ENCODE assay signal across 24 mouse cellular contexts in the genomic region with DNA sequence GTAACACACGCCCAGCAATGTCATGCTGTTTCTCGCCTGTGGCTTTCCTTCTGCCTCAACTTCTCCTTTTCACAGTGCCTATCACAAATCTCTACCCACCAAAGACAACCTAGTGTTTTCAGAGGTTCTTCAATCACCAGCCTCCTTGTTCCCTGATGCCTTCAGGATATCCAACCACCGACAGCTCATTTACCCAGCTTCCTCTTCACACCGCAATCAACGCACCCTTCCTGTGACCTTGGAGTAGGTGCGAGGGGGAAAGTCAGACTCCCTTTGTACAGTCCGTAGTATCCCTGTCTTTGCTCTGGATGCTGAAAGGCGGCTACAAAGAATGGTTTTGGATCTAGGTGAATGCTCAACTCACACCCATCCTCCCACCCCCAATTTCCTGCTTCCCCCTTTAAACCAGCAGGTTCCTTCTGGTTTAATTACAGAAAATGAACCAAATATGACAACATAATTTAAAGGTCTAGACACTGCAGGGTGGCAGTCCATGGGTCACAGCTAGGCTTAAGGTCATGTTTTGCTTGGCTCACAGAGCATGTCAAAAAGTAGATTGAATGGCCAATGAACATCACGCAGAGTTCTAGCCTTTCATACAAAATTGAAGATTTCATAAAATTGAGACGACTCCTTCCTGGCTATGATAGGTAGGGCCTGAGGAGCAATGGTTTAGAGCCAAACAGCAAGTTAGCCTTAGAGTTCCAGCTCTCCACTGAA. TPM values are rescaled to one million over a fixed set of nuclear protein-coding genes. Genes with fewer than 3 reads are reported as not detected.
DNase-seq lines count a peak whose midpoint lies in the region; ATAC-seq lines count a peak whose summit lies in the region.
"Had no signal": no experiment of that assay in that cellular context is flagged by ENCODE, and none has a peak within 500 bp of the region (broad histone marks: within the 10 kb centered on the region; RNA-seq: fewer than 3 reads in every experiment).

No protein-coding gene starts in this region.

- H3K4me1 ChIP-seq in liver, embryonic 16.5 days (ENCODE audit: control insufficient read depth, low read depth, low read length) = peaks cover 15% of the 10 kb centered on the region
- H3K4me1 ChIP-seq in liver, embryonic 11.5 days (replicated peaks; ENCODE audit: control insufficient read depth, insufficient read depth, low read length) = peaks cover 3% of the 10 kb centered on the region
- H3K4me1 ChIP-seq in forebrain, embryonic 13.5 days = no peaks in the 10 kb centered on the region
- H3K4me1 ChIP-seq: hindbrain, embryonic 10.5 days; midbrain, embryonic 12.5 days had no signal

- H3K4me2 ChIP-seq in liver, embryonic 16.5 days (ENCODE audit: low read depth, low read length) = no peak overlapping the region
- H3K4me2 ChIP-seq in liver, embryonic 11.5 days = no peak overlapping the region
- H3K4me2 ChIP-seq in forebrain, embryonic 13.5 days = no peak overlapping the region
- H3K4me2 ChIP-seq: embryonic facial prominence, embryonic 13.5 days; forebrain, embryonic 15.5 days; lung, embryonic 14.5 days; midbrain, embryonic 12.5 days had no signal

- no peak for DNase-seq in liver, embryonic 11.5 days (ENCODE audit: low spot score)
- peak; percentile 72 for DNase-seq in ZHBTc4 (ENCODE audit: low read depth, low spot score)
- DNase-seq in layer of hippocampus, adult 8-10 months (ENCODE audit: low spot score in 2 of 2) = no peak
- no peak for DNase-seq in cerebellum, postnatal 4 days (ENCODE audit: low spot score in 2 of 2)
- DNase-seq: adrenal gland, postnatal 36 days; cerebellum, adult 9-10 months; gastrocnemius, postnatal 36 days; lung, embryonic 14.5 days; right cerebral cortex, postnatal 14 days; spleen, adult 18-20 months; thymus, adult 18-20 months had no signal

- H3K27ac ChIP-seq in liver, embryonic 16.5 days (ENCODE audit: low read length) = 0 out of 2 replicates have a peak overlapping the region, but pooled peaks have one; percentile 14
- no peak overlapping the region for H3K27ac ChIP-seq in liver, embryonic 11.5 days (ENCODE audit: low read depth, low read length)
- no peak overlapping the region for H3K27ac ChIP-seq in forebrain, embryonic 13.5 days
- H3K27ac ChIP-seq: embryonic facial prominence, embryonic 13.5 days; forebrain, embryonic 15.5 days; hindbrain, embryonic 10.5 days; hindbrain, postnatal 0 days; layer of hippocampus, adult 2 months; macrophage; midbrain, embryonic 12.5 days had no signal

- H3K27me3 ChIP-seq in liver, embryonic 16.5 days (ENCODE audit: control insufficient read depth, insufficient read depth, low read depth, low read length) = no peaks in the 10 kb centered on the region
- H3K27me3 ChIP-seq in liver, embryonic 11.5 days (replicated peaks; ENCODE audit: control insufficient read depth, insufficient read depth, low read length) = no peaks in the 10 kb centered on the region
- H3K27me3 ChIP-seq in forebrain, embryonic 13.5 days = no peaks in the 10 kb centered on the region
- H3K27me3 ChIP-seq: embryonic facial prominence, embryonic 13.5 days; forebrain, embryonic 15.5 days; midbrain, embryonic 12.5 days had no signal

- WGBS in liver, embryonic 16.5 days (ENCODE audit: insufficient replicate concordance) = 38% methylated on average over 10 of the region's 10 CpGs
- WGBS in liver, embryonic 11.5 days = 59% methylated on average over 10 of the region's 10 CpGs
- WGBS in forebrain, embryonic 13.5 days = 93% methylated on average over 10 of the region's 10 CpGs

- no peak overlapping the region for H3K9ac ChIP-seq in liver, embryonic 16.5 days (ENCODE audit: low read depth, low read length)
- no peak overlapping the region for H3K9ac ChIP-seq in liver, embryonic 11.5 days (ENCODE audit: low read depth, low read length)
- no peak overlapping the region for H3K9ac ChIP-seq in forebrain, embryonic 13.5 days
- H3K9ac ChIP-seq: embryonic facial prominence, embryonic 13.5 days; forebrain, embryonic 15.5 days; lung, embryonic 14.5 days; midbrain, embryonic 12.5 days had no signal

- ATAC-seq in liver, embryonic 16.5 days (ENCODE audit: low read depth) = no peak
- no peak for ATAC-seq in liver, embryonic 11.5 days (replicated peaks; ENCODE audit: low FRiP score)
- peak; percentile 74 to 78 for ATAC-seq in hematopoietic stem cell, adult 5-6 weeks (replicated peaks in 1 of 2; ENCODE audit: insufficient read depth in 1 of 2, low FRiP score in 2 of 2, low TSS enrichment in 1 of 2, low read depth in 1 of 2, poor library complexity in 2 of 2, severe bottlenecking in 2 of 2)
- ATAC-seq in forebrain, embryonic 13.5 days = no peak
- ATAC-seq: CD4-positive, CD25-positive, alpha-beta regulatory T cell, adult 4 months; forebrain, embryonic 15.5 days; hindbrain, postnatal 0 days had no signal

- H3K36me3 ChIP-seq in liver, embryonic 16.5 days (ENCODE audit: control insufficient read depth, insufficient read depth) = no peaks in the 10 kb centered on the region
- no peaks in the 10 kb centered on the region for H3K36me3 ChIP-seq in liver, embryonic 11.5 days (ENCODE audit: control insufficient read depth, insufficient read depth, low read length)
- H3K36me3 ChIP-seq in forebrain, embryonic 13.5 days (ENCODE audit: poor library complexity, severe bottlenecking) = no peaks in the 10 kb centered on the region
- H3K36me3 ChIP-seq: G1E; midbrain, embryonic 12.5 days had no signal

- H3K9me3 ChIP-seq in liver, embryonic 16.5 days (replicated peaks; ENCODE audit: control insufficient read depth, low read length) = no peaks in the 10 kb centered on the region
- no peaks in the 10 kb centered on the region for H3K9me3 ChIP-seq in liver, embryonic 11.5 days (ENCODE audit: control insufficient read depth, low read length)
- H3K9me3 ChIP-seq in forebrain, embryonic 13.5 days (replicated peaks) = no peaks in the 10 kb centered on the region
- H3K9me3 ChIP-seq: embryonic facial prominence, embryonic 13.5 days; forebrain, embryonic 15.5 days; hindbrain, embryonic 10.5 days; midbrain, embryonic 12.5 days had no signal

- H3K4me3 ChIP-seq in liver, embryonic 16.5 days (ENCODE audit: low read depth, low read length) = no peak overlapping the region
- H3K4me3 ChIP-seq in liver, embryonic 11.5 days (ENCODE audit: low read depth, low read length) = no peak overlapping the region
- H3K4me3 ChIP-seq in forebrain, embryonic 13.5 days = no peak overlapping the region
- H3K4me3 ChIP-seq: embryonic facial prominence, embryonic 13.5 days; forebrain, embryonic 15.5 days; hindbrain, embryonic 10.5 days; layer of hippocampus, adult 2 months; midbrain, embryonic 12.5 days; myocyte had no signal

RNA-seq across cellular contexts. Expression of a gene that starts 14.4 kb away (rescaled TPM):
- polyA plus RNA-seq in liver, embryonic 16.5 days (2015; fragmentation: Nextera tagmentation; extraction: Ambion mirVana) = 6.7 and 7.8 TPM in 2 replicates
- 11.9 and 15.3 TPM in 2 replicates for polyA plus RNA-seq in liver, embryonic 11.5 days (2014; fragmentation: Nextera tagmentation; extraction: Ambion mirVana)
- 12.5 and 13.8 TPM in 2 replicates for total RNA-seq in hematopoietic stem cell, adult 5-6 weeks (2017)
- total RNA-seq in layer of hippocampus, adult 8-10 months (2022) = 10 to 100 TPM; 25.3 to 27.5 (median 26.4) TPM
- polyA plus RNA-seq in forebrain, embryonic 13.5 days (2015; fragmentation: Nextera tagmentation; extraction: Ambion mirVana) = 12.6 and 15.2 TPM in 2 replicates
- polyA plus RNA-seq: G1E had no signal

Comparison
In these comparisons a context has a peak if more than half of its experiments do, and no peak if none do; other contexts are left out.
1. ATAC-seq: peak in hematopoietic stem cell, adult 5-6 weeks (2 of 2); none in liver, embryonic 16.5 days (single experiment), liver, embryonic 11.5 days (single experiment) and forebrain, embryonic 13.5 days (single experiment).